Mouse (Mus musculus): ENCODE measurements around the gene Plk5. TPM values are rescaled to one million over a fixed set of nuclear protein-coding genes. Genes with fewer than 3 reads are reported as not detected.

Gene Plk5
- polyA plus RNA-seq, 1 experiment from 2014 or later: 1.5 TPM

- H3K4me1 ChIP-seq (replicated peaks): peaks cover 38% of the 10 kb centered on the region
- H3K9ac ChIP-seq: peak overlapping the region; percentile 95; the same call in 1 of the 2 replicates
- no peaks in the 10 kb centered on the region for H3K9me3 ChIP-seq
- ATAC-seq (ENCODE audit: low read depth): no peak
- peak overlapping the region; percentile 92 for H3K4me3 ChIP-seq
- H3K27ac ChIP-seq (replicated peaks): no peak overlapping the region
- H3K4me2 ChIP-seq: no peak overlapping the region
- WGBS: 47% methylated on average over 4 of the region's 4 CpGs
- no peaks in the 10 kb centered on the region for H3K27me3 ChIP-seq
- peaks cover 59% of the 10 kb centered on the region for H3K36me3 ChIP-seq
Observed at GRCm38 (mm10) chr10:80407924-80408323, 51.7 kb downstream of the Plk5 start.

- ATAC-seq (ENCODE audit: low read depth): no peak
- Histone ChIP-seq H3K36me3 (peaks cover 94% of the 10 kb centered on the region), H3K27me3 (no peaks in the 10 kb centered on the region), H3K9ac (no peak overlapping the region), H3K4me2 (no peak overlapping the region), H3K4me1 (replicated peaks) (peaks cover 11% of the 10 kb centered on the region), H3K9me3 (no peaks in the 10 kb centered on the region), H3K4me3 (no peak overlapping the region), H3K27ac (replicated peaks) (no peak overlapping the region)
- 79% methylated on average over 44 of the region's 44 CpGs for WGBS
Observed at GRCm38 (mm10) chr10:80412656-80413541, 56.6 kb downstream of the Plk5 start.

Small RNA genes within 50 kb of the gene (microRNA-seq; reads per million reads assigned to microRNA genes)
- not detected for gene Gm22721

Other genes with a start within 250 kb of the Plk5 start
- 13.3 and 16.8 TPM in 2 replicates for gene Stk11, start 240.7 kb upstream of the Plk5 start, polyA plus RNA-seq (2015; fragmentation: Nextera tagmentation; extraction: Ambion mirVana)
- 467 and 481 TPM in 2 replicates for gene Atp5d, start 217.8 kb upstream of the Plk5 start, polyA plus RNA-seq (2015; fragmentation: Nextera tagmentation; extraction: Ambion mirVana)
- 53.9 and 55.1 TPM in 2 replicates for gene Cbarp, start 215.6 kb upstream of the Plk5 start, polyA plus RNA-seq (2015; fragmentation: Nextera tagmentation; extraction: Ambion mirVana)
- gene Midn, start 208.2 kb upstream of the Plk5 start, polyA plus RNA-seq (2015; fragmentation: Nextera tagmentation; extraction: Ambion mirVana): 31.0 and 35.8 TPM in 2 replicates
- 325 and 351 TPM in 2 replicates for gene Cirbp, start 190.5 kb upstream of the Plk5 start, polyA plus RNA-seq (2015; fragmentation: Nextera tagmentation; extraction: Ambion mirVana)
- gene 1600002K03Rik, start 183.5 kb upstream of the Plk5 start, polyA plus RNA-seq (2015; fragmentation: Nextera tagmentation; extraction: Ambion mirVana): 11.4 and 16.3 TPM in 2 replicates
- gene Efna2, start 177.0 kb upstream of the Plk5 start, polyA plus RNA-seq (2015; fragmentation: Nextera tagmentation; extraction: Ambion mirVana): 34.0 and 34.8 TPM in 2 replicates
- gene Mum1, start 130.0 kb upstream of the Plk5 start, polyA plus RNA-seq (2015; fragmentation: Nextera tagmentation; extraction: Ambion mirVana): 46.5 and 60.7 TPM in 2 replicates
- 250 and 275 TPM in 2 replicates for gene Ndufs7, start 107.3 kb upstream of the Plk5 start, polyA plus RNA-seq (2015; fragmentation: Nextera tagmentation; extraction: Ambion mirVana)
- gene Gamt, start 95.4 kb upstream of the Plk5 start, polyA plus RNA-seq (2015; fragmentation: Nextera tagmentation; extraction: Ambion mirVana): 31.2 and 33.0 TPM in 2 replicates
- gene Dazap1, start 95.0 kb upstream of the Plk5 start, polyA plus RNA-seq (2015; fragmentation: Nextera tagmentation; extraction: Ambion mirVana): 59.8 and 66.5 TPM in 2 replicates
- 573 and 601 TPM in 2 replicates for gene Rps15, start 64.0 kb upstream of the Plk5 start, polyA plus RNA-seq (2015; fragmentation: Nextera tagmentation; extraction: Ambion mirVana)
- 153 and 156 TPM in 2 replicates for gene Apc2, start 60.5 kb upstream of the Plk5 start, polyA plus RNA-seq (2015; fragmentation: Nextera tagmentation; extraction: Ambion mirVana)
- 27.9 and 30.7 TPM in 2 replicates for gene 2310011J03Rik, start 35.9 kb upstream of the Plk5 start, polyA plus RNA-seq (2015; fragmentation: Nextera tagmentation; extraction: Ambion mirVana)
- 2.9 and 3.6 TPM in 2 replicates for gene Pcsk4, start 27.0 kb upstream of the Plk5 start, polyA plus RNA-seq (2015; fragmentation: Nextera tagmentation; extraction: Ambion mirVana)
- 3.3 and 4.5 TPM in 2 replicates for gene Reep6, start 26.5 kb upstream of the Plk5 start, polyA plus RNA-seq (2015; fragmentation: Nextera tagmentation; extraction: Ambion mirVana)
- 1.6 and 1.8 TPM in 2 replicates for gene Adamtsl5, start 8.0 kb upstream of the Plk5 start, polyA plus RNA-seq (2015; fragmentation: Nextera tagmentation; extraction: Ambion mirVana)
- gene Mex3d, start 31.2 kb downstream of the Plk5 start, polyA plus RNA-seq (2015; fragmentation: Nextera tagmentation; extraction: Ambion mirVana): 15.6 and 16.7 TPM in 2 replicates
- 238 and 241 TPM in 2 replicates for gene Mbd3, start 43.1 kb downstream of the Plk5 start, polyA plus RNA-seq (2015; fragmentation: Nextera tagmentation; extraction: Ambion mirVana)
- gene Uqcr11, start 50.4 kb downstream of the Plk5 start, polyA plus RNA-seq (2015; fragmentation: Nextera tagmentation; extraction: Ambion mirVana): 462 and 574 TPM in 2 replicates
- gene Tcf3, start 77.2 kb downstream of the Plk5 start, polyA plus RNA-seq (2015; fragmentation: Nextera tagmentation; extraction: Ambion mirVana): 62.1 and 70.4 TPM in 2 replicates
- gene Onecut3, start 138.4 kb downstream of the Plk5 start, polyA plus RNA-seq (2015; fragmentation: Nextera tagmentation; extraction: Ambion mirVana): 0.92 and 1.2 TPM in 2 replicates
- 1.2 and 1.4 TPM in 2 replicates for gene Atp8b3, start 182.7 kb downstream of the Plk5 start, polyA plus RNA-seq (2015; fragmentation: Nextera tagmentation; extraction: Ambion mirVana)
- gene Rexo1, start 205.1 kb downstream of the Plk5 start, polyA plus RNA-seq (2015; fragmentation: Nextera tagmentation; extraction: Ambion mirVana): 26.8 and 28.0 TPM in 2 replicates
- gene Klf16, start 220.9 kb downstream of the Plk5 start, polyA plus RNA-seq (2015; fragmentation: Nextera tagmentation; extraction: Ambion mirVana): 4.9 and 5.5 TPM in 2 replicates
- gene Abhd17a, start 233.9 kb downstream of the Plk5 start, polyA plus RNA-seq (2015; fragmentation: Nextera tagmentation; extraction: Ambion mirVana): 108 and 123 TPM in 2 replicates
- gene Scamp4, start 246.4 kb downstream of the Plk5 start, polyA plus RNA-seq (2015; fragmentation: Nextera tagmentation; extraction: Ambion mirVana): 62.7 and 64.8 TPM in 2 replicates
- gene Adat3, start 246.4 kb downstream of the Plk5 start, polyA plus RNA-seq (2015; fragmentation: Nextera tagmentation; extraction: Ambion mirVana): 3.0 and 4.8 TPM in 2 replicates
- 2.8 and 3.7 TPM in 2 replicates for gene Gm49322, start 249.6 kb downstream of the Plk5 start, polyA plus RNA-seq (2015; fragmentation: Nextera tagmentation; extraction: Ambion mirVana)

Measured in neural tube, embryonic 13.5 days (tissue).